Mouse (Mus musculus) lung, embryonic 16.5 days (tissue): ENCODE measurements around the gene Bcl7c. TPM values are rescaled to one million over a fixed set of nuclear protein-coding genes. Genes with fewer than 3 reads are reported as not detected.
A peak's percentile ranks its signal among the peaks of the same experiment; 100 is the strongest.
"Not testable (repeated sequence)": the region's sequence is repeated elsewhere in the genome, so short reads cannot be mapped to it uniquely, and the experiment has no call there.

ENCODE experiments used
- ATAC-seq: fragments of 200-750 bp; cut with Nextera tagmentation; 2 replicates; pipeline ENCODE4 v1.8.0; 2017; ENCODE audit warnings: low read depth, mild to moderate bottlenecking, moderate library complexity
- H3K27ac ChIP-seq: fragments of 300-500 bp; sonication (generic); 2 replicates; pipeline ENCODE4 v1.5.1; 2014; ENCODE audit warnings: mild to moderate bottlenecking, control low read depth, low read length
- H3K27me3 ChIP-seq: fragments of 300-500 bp; sonication (generic); 2 replicates; pipeline ENCODE4 v1.6.1; 2014; ENCODE audit warnings: low read depth, low read length, mixed read lengths; ENCODE audit not compliant: control insufficient read depth, insufficient read depth
- H3K36me3 ChIP-seq: fragments of 300-500 bp; sonication (generic); 2 replicates; pipeline ENCODE4 v1.6.1; 2014; ENCODE audit warnings: low read length; ENCODE audit not compliant: control insufficient read depth, insufficient read depth
- H3K4me1 ChIP-seq: fragments of 300-500 bp; sonication (generic); replicated peaks from 2 replicates; pipeline ENCODE4 v1.6.1; 2014; ENCODE audit warnings: low read length, mixed read lengths; ENCODE audit not compliant: control insufficient read depth, insufficient read depth
- H3K4me2 ChIP-seq: fragments of 300-500 bp; sonication (generic); 2 replicates; pipeline ENCODE4 v1.6.1; 2014; ENCODE audit warnings: low read depth, low read length, control low read depth
- H3K4me3 ChIP-seq: fragments of 300-500 bp; sonication (generic); 2 replicates; pipeline ENCODE4 v1.5.1; 2014; ENCODE audit warnings: mild to moderate bottlenecking, low read length, control low read depth
- H3K9ac ChIP-seq: fragments of 300-500 bp; sonication (generic); 2 replicates; pipeline ENCODE4 v1.6.1; 2014; ENCODE audit warnings: low read length, control low read depth
- H3K9me3 ChIP-seq: fragments of 300-500 bp; sonication (generic); 2 replicates; pipeline ENCODE4 v1.6.1; 2016; ENCODE audit warnings: low read length; ENCODE audit not compliant: control insufficient read depth
- WGBS: fragments of 180-500 bp; shearing (Covaris S2); extraction: QIAGEN DNeasy Blood & Tissue Kit; methylation state at CpG from one replicate; pipeline ENCODE4 v1.1.7; 2014; 5-methylcytosine and 5-hydroxymethylcytosine counted together
- polyA plus RNA-seq: library from polyadenylated mRNA; unstranded; fragments of >200 nt; fragmentation: Nextera tagmentation; extraction: Ambion mirVana; gene quantifications from 2 replicates; pipeline ENCODE4 v1.2.1, GENCODE M21; 2015

The Bcl7c gene
- polyA plus RNA-seq, 1 experiment from 2014 or later, result 46.1 TPM

DNA sequence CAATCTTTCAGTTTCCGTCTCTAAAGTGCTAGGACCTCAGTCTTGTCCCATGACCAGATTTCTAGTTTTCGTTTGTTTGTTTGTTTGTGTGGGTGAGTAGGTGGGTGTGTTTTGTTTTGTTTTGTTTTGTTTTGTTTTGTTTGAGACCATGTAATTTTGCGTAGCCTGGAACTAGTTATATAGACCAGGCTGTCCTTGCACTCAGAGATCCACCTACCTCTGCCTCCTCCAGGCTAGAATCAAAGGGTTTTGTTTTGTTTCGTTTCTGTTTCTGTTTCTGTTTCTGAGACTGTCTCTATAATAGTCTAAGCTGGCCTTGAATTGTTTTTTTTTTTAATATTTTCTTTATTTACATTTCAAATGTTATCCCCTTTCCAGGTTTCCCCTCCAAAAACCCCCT lies 62.4 kb downstream of the Bcl7c start:
- 75% methylated on average over 4 of the region's 4 CpGs for WGBS

DNA sequence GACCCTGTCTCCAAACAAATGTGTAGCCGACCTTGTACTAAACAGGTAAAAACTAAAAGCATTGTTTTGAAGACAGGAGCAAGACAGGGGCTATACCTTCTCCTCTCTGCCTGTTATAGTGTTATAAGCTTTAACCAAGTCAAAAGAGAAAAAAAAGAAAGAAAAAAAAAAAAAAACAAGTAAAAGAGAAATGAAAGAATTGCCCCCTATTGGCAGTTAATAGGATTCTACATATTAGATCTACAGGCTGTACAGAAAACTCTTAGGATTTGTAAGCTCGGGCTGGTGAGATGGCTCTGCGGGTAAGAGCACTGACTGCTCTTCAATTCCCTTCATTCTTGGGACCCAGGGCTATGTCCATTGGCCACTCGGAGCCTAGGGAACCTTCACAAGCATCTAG lies 66.5 kb downstream of the Bcl7c start:
- no peaks in the 10 kb centered on the region for H3K9me3 ChIP-seq
- no peak overlapping the region for H3K4me2 ChIP-seq
- no peak overlapping the region for H3K9ac ChIP-seq
- WGBS, result 52% methylated on average over 4 of the region's 4 CpGs
- H3K4me1 ChIP-seq, result peaks cover 4% of the 10 kb centered on the region
- no peak for ATAC-seq
- H3K4me3 ChIP-seq, result no peak overlapping the region
- H3K27ac ChIP-seq, result no peak overlapping the region
- H3K36me3 ChIP-seq, result no peaks in the 10 kb centered on the region
- no peaks in the 10 kb centered on the region for H3K27me3 ChIP-seq

More for the DNA sequence above, 62.4 kb downstream of the Bcl7c start:
- Histone ChIP-seq H3K36me3 (no peaks in the 10 kb centered on the region), H3K27me3 (no peaks in the 10 kb centered on the region), H3K27ac (no peak overlapping the region), H3K4me1 (no peaks in the 10 kb centered on the region), H3K9ac (no peak overlapping the region), H3K4me3 (no peak overlapping the region), H3K4me2 (no peak overlapping the region), H3K9me3 (no peaks in the 10 kb centered on the region)
- ATAC-seq, result no peak

DNA sequence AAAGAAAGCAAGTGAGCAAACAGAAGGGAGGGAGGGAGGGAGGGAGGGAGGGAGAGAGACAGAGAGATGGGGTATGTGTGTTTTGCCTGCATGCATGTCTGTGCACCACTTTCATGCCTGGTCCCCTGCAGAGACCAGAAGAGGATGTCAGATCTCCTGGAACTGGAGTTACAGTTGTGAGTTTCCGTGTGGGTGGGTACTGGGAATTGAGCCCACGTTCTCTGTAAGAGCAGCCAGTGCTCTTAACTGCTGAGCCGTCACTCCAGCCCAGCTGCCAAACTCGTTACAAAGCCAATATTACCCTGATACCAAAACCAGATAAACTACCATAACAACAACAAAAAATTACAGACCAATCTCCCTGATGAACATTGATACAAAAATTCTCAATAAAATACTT lies 67.5 kb downstream of the Bcl7c start:
- no peak for ATAC-seq
- Histone ChIP-seq H3K27ac (no peak overlapping the region), H3K4me1 (peaks cover 5% of the 10 kb centered on the region), H3K36me3 (no peaks in the 10 kb centered on the region), H3K4me2 (no peak overlapping the region), H3K27me3 (no peaks in the 10 kb centered on the region), H3K9ac (no peak overlapping the region), H3K4me3 (no peak overlapping the region), H3K9me3 (no peaks in the 10 kb centered on the region)
- 24% methylated on average over 4 of the region's 4 CpGs for WGBS

DNA sequence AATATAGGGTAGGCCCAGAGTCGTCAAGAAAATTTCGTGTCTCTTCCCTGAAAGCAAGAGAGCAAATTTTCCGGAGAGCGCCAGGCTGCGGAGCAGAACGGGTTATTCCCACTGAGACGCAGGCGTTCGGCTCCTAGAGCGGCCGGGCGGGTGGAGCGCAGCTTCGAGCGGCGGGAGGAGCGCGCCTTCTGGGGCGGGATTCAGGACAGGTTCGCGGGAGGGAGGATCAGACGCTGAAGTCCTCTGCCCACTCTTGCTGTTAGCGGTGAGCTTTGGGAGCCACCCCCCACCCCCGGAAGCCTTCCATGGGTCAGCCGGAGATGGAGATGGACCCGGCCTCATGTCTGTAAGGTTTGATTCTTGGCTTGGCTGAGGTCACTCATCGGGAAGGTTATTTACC lies 71.8 kb downstream of the Bcl7c start:
- Histone ChIP-seq H3K4me1 (peaks cover 5% of the 10 kb centered on the region), H3K4me3 (peak overlapping the region; percentile 67), H3K27ac (no peak overlapping the region), H3K9me3 (no peaks in the 10 kb centered on the region), H3K36me3 (no peaks in the 10 kb centered on the region), H3K27me3 (no peaks in the 10 kb centered on the region), H3K9ac (peak overlapping the region; percentile 76), H3K4me2 (peak overlapping the region; percentile 82)
- ATAC-seq, result peak; percentile 93
- under 1% methylated on average over 27 of the region's 27 CpGs for WGBS

DNA sequence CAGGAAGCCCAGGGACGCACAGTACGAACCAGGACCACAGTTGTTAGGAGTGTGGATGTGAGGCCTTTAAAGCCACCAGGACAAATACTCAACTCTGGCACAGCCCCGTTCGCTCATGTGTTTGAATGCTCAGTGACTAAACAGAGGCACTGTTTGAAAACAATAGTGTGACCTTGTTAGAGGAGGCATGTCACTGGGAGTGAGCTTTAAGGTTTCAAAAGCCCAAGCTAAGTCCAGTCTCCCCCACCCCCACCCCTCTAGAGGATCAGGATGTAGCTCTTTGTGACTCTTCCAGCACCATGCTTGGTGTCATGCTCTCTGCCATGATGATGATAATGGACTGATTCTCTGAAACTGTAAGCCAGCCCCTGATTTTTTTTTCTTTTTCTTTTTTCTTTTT lies 77.3 kb downstream of the Bcl7c start:
- no peak overlapping the region for H3K4me2 ChIP-seq
- no peak overlapping the region for H3K4me3 ChIP-seq
- no peaks in the 10 kb centered on the region for H3K27me3 ChIP-seq
- no peak for ATAC-seq
- no peak overlapping the region for H3K27ac ChIP-seq
- 76% methylated on average over 4 of the region's 4 CpGs for WGBS
- H3K9me3 ChIP-seq, result no peaks in the 10 kb centered on the region
- no peak overlapping the region for H3K9ac ChIP-seq
- no peaks in the 10 kb centered on the region for H3K4me1 ChIP-seq
- H3K36me3 ChIP-seq, result no peaks in the 10 kb centered on the region

DNA sequence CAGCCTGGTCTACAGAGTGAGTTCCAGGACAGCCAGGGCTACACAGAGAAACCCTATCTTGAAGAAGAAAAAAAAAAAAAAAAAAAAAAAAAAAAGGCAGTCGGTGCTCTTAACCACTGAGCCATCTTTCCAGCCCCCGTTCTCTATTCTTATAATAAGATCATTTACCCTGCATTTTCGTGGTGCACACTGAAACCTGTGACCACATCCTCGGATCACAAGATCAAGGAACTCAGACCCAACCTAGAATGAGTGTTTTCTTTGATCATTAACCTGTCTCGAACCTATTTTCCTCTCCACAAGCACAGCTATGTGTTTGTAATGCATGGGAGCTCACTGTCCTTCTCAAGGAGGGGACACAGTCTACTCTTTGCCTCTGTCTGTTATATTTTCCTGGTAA lies 80.1 kb downstream of the Bcl7c start:
- no peak overlapping the region for H3K9ac ChIP-seq
- no peak overlapping the region for H3K4me2 ChIP-seq
- no peak for ATAC-seq
- H3K36me3 ChIP-seq, result no peaks in the 10 kb centered on the region
- no peak overlapping the region for H3K27ac ChIP-seq
- H3K4me1 ChIP-seq, result no peaks in the 10 kb centered on the region
- no peaks in the 10 kb centered on the region for H3K27me3 ChIP-seq
- no peaks in the 10 kb centered on the region for H3K9me3 ChIP-seq
- no peak overlapping the region for H3K4me3 ChIP-seq
- WGBS, result 75% methylated on average over 5 of the region's 5 CpGs

DNA sequence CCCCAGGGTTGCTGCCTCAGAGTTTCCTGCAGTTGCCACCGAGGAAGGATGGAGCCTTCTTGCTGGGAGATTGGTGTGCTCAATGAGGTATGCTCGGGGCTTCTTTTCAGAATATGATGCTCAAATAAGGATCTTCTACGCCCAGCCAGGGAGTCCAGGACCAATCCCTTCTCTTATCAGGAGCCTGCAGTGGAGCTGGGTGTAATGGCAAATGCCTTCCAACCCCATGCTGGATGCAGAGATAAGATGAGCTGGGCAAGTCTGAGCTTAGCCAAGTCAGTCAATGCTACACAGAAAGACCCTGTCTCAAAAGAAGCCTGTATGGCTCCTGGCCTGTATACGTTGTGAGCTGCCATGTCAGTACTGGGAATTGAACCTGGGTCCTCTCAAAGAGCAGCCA lies 82.3 kb downstream of the Bcl7c start:
- H3K27ac ChIP-seq, result no peak overlapping the region
- ATAC-seq, result no peak
- H3K4me2 ChIP-seq, result no peak overlapping the region
- H3K9me3 ChIP-seq, result no peaks in the 10 kb centered on the region
- WGBS, result 88% methylated on average over 4 of the region's 4 CpGs
- H3K4me3 ChIP-seq, result no peak overlapping the region
- no peak overlapping the region for H3K9ac ChIP-seq
- H3K36me3 ChIP-seq, result no peaks in the 10 kb centered on the region
- H3K4me1 ChIP-seq, result no peaks in the 10 kb centered on the region
- no peaks in the 10 kb centered on the region for H3K27me3 ChIP-seq

DNA sequence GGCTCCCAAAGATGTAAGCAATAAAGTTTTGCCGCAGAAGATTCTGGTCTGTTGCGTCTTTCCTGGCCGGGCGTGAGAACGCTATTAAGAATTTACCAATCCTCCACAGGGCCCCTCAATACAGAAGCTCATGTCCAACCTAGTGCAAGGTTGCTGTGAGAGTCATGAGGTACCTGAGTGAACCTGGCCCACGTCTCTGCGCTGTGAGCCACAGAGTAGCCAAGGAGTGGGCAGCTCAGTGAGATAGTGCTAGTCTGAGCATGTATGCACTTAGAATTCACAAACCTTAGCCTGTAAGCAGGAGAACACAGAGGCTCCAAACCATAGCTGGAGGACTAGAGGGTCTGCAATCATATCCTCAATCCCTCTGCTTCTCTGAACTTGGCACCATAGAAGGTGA lies 82.7 kb downstream of the Bcl7c start:
- Histone ChIP-seq H3K27ac (no peak overlapping the region), H3K9ac (no peak overlapping the region), H3K4me3 (no peak overlapping the region), H3K4me2 (no peak overlapping the region), H3K9me3 (no peaks in the 10 kb centered on the region), H3K36me3 (no peaks in the 10 kb centered on the region), H3K4me1 (no peaks in the 10 kb centered on the region), H3K27me3 (no peaks in the 10 kb centered on the region)
- WGBS, result 94% methylated on average over 7 of the region's 7 CpGs
- no peak for ATAC-seq

DNA sequence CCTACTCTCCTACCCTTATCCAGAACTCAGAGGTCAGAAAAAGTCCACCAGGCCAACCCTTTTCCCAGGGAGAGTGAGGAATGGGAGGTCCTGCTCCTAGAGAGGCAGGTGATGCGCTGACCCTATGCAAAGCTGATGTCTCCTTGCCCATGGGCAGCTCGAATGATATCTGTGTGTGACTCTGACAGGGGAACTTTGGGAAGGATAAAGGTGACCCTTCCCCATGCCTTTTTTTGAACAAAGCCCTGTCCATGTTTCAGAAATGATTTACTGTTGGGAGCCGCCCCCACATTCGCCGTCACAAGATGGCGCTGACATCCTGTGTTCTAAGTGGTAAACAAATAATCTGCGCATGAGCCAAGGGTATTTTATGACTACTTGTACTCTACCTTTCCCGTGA lies 90.3 kb downstream of the Bcl7c start:
- WGBS, result 84% methylated on average over 7 of the region's 8 CpGs
- H3K4me1 ChIP-seq, result peaks cover 15% of the 10 kb centered on the region
- not testable (repeated sequence) for H3K36me3 ChIP-seq, H3K9ac ChIP-seq, H3K27ac ChIP-seq, ATAC-seq, H3K4me3 ChIP-seq, H3K27me3 ChIP-seq, H3K4me2 ChIP-seq, H3K9me3 ChIP-seq

DNA sequence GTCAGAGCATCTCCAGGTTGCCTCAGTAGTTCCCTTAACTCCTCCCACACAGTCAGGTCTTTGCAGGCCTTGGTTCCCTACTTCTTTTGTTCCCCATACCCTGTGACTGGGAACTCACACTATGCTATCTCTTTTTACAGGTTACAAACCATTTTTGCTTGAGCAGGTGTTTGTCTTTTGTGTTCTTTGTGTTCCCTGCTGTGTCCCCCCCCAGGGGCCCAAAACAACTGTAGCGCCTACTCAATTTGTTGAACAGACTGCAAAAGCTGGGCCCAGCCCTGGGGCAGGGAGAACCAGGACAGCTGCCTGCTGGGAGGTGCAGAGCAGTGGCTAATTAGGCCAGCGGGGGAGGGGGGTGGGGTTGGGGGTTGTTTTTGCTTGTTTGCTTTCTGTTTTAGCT lies 90.8 kb downstream of the Bcl7c start:
- peaks cover 15% of the 10 kb centered on the region for H3K4me1 ChIP-seq
- H3K9ac ChIP-seq, result no peak overlapping the region
- no peaks in the 10 kb centered on the region; the same call in 1 of the 2 replicates for H3K36me3 ChIP-seq
- H3K9me3 ChIP-seq, result no peaks in the 10 kb centered on the region
- H3K4me2 ChIP-seq, result no peak overlapping the region
- H3K27me3 ChIP-seq, result no peaks in the 10 kb centered on the region
- WGBS, result 47% methylated on average over 2 of the region's 2 CpGs
- no peak overlapping the region for H3K27ac ChIP-seq
- ATAC-seq, result no peak
- no peak overlapping the region for H3K4me3 ChIP-seq
